Mouse (Mus musculus): ENCODE measurements around the gene Slc24a3.

Gene Slc24a3

DNA sequence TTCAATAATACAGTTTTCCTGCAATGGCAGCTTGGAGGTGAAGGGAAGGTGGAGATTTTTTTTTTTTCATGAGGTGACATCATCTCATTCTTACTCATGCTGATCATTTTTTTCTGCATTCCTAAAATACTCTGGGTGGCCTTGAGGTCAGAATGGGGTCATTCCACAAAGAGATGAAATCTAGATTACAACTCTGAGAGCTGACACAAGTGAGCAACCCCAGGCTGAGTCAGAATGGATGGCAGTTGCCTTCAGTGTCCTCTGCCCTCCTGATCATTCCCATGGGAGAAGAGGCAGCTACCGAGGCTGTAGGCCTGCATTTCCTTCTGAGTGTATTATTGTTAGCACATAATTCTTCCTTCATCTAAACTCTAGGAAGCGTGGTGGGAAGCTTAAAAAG lies 116.2 kb downstream of the Slc24a3 start:
- Histone ChIP-seq H3K36me3 (ENCODE audit: control insufficient read depth, insufficient read depth, low read length, poor library complexity, severe bottlenecking) (no peaks in the 10 kb centered on the region), H3K27me3 (ENCODE audit: control insufficient read depth, insufficient read depth, low read length, poor library complexity, severe bottlenecking) (no peaks in the 10 kb centered on the region)
- no peak for DNase-seq (ENCODE audit: low read depth, low spot score)

DNA sequence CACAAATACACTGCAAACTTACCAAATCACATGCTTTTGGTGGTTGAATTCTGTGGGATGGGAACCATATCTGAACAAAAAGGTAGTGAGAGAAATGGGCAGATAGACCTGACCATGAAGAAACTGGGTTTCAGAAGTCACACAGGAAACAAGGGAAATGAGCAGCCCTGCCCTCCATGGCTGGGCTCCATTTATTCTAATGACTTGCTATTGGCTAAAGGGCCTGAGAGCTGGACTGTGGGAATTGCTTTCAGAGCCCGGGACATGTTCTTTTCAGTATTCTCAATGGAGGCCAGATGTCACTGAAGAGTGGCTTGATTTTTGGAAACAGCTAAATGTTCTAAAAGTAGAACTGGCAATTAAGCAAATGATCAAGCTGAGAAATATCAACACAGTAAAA lies 120.9 kb downstream of the Slc24a3 start:
- H3K27me3 ChIP-seq (ENCODE audit: control insufficient read depth, insufficient read depth, low read length, poor library complexity, severe bottlenecking), result no peaks in the 10 kb centered on the region
- no peaks in the 10 kb centered on the region for H3K36me3 ChIP-seq (ENCODE audit: control insufficient read depth, insufficient read depth, low read length, poor library complexity, severe bottlenecking)
- DNase-seq (ENCODE audit: low read depth, low spot score), result no peak

DNA sequence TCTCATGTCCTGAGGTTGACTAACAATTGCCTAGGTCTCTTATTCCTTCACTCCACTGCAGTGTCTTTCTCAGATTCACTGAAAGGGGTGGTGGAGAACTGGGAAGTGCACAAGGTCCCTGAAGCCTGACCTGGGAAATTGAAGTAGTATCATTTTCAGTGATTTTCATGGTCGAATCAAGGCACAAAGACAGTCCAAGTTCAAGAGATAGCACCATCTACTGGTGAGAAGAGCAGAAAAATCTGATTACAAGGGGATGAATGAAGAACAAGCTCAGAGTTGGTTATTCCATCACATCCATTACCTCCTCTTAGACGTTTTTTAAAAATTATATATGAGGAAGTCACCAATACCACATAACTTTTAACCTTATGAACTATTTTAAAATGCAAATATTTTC lies 123.9 kb downstream of the Slc24a3 start:
- no peak for DNase-seq (ENCODE audit: low read depth, low spot score)
- H3K27me3 ChIP-seq (ENCODE audit: control insufficient read depth, insufficient read depth, low read length, poor library complexity, severe bottlenecking), result no peaks in the 10 kb centered on the region
- H3K36me3 ChIP-seq (ENCODE audit: control insufficient read depth, insufficient read depth, low read length, poor library complexity, severe bottlenecking), result no peaks in the 10 kb centered on the region

DNA sequence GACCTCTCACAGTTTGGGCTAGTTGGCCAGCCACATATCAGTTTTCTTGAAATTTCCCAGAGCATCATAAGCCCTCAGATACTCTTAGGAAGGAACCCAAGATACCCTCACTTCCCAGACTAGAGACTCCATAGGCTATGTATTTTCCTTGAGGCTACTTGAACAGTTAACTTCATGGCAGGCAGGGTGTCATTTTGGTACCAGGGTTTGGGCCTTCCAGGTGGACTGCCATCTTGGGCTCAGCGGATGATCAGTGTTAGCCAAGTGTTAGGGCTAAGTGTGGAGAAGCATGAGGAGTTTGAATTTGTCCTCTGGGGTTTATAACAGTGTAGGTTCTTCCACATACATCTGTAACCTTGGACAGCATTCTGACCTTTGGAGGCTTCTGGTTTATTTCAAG lies 124.6 kb downstream of the Slc24a3 start:
- H3K36me3 ChIP-seq (ENCODE audit: control insufficient read depth, insufficient read depth, low read length, poor library complexity, severe bottlenecking), result no peaks in the 10 kb centered on the region
- no peaks in the 10 kb centered on the region for H3K27me3 ChIP-seq (ENCODE audit: control insufficient read depth, insufficient read depth, low read length, poor library complexity, severe bottlenecking)
- no peak for DNase-seq (ENCODE audit: low read depth, low spot score)

DNA sequence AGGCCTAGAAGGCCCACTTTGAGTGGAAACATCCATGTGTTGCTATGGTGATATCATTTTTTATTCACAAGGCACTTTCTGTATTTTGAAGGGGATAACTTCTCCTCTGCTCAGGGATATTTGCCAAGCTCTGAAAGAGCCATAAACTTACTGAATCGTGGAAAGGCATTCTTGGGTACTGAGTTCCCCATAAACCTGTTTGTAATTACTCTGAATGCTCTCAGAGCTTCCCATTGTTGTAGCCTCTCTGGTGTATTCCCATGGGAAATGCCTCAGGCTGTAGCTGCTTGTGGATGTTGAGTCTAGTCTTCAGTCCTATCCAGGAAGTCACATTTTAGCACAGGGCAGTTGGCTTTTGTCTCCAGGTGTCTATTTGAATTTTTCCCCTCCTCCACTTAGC lies 125.3 kb downstream of the Slc24a3 start:
- Histone ChIP-seq H3K27me3 (ENCODE audit: control insufficient read depth, insufficient read depth, low read length, poor library complexity, severe bottlenecking) (no peaks in the 10 kb centered on the region), H3K36me3 (ENCODE audit: control insufficient read depth, insufficient read depth, low read length, poor library complexity, severe bottlenecking) (no peaks in the 10 kb centered on the region)
- no peak for DNase-seq (ENCODE audit: low read depth, low spot score)

DNA sequence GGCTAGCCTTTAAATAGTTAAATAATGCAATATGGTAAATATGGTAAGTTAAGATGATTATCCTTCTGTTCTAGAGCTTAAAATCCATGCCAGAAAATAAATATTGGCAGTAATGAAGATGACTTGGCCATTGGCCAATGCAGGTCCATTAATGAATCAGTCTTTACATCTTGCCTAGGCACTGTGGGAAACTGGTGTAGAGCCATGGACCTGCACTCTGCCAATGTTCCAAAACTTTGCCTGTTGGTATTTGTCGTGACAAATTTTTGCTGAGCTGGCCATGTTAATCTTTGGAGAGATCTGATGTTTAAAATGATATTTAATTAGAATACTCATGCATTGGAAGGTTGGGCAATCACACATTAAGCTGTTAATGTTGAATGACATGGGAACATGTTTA lies 129.4 kb downstream of the Slc24a3 start:
- Histone ChIP-seq H3K36me3 (ENCODE audit: control insufficient read depth, insufficient read depth, low read length, poor library complexity, severe bottlenecking) (no peaks in the 10 kb centered on the region), H3K27me3 (ENCODE audit: control insufficient read depth, insufficient read depth, low read length, poor library complexity, severe bottlenecking) (no peaks in the 10 kb centered on the region)
- DNase-seq (ENCODE audit: low read depth, low spot score), result no peak

DNA sequence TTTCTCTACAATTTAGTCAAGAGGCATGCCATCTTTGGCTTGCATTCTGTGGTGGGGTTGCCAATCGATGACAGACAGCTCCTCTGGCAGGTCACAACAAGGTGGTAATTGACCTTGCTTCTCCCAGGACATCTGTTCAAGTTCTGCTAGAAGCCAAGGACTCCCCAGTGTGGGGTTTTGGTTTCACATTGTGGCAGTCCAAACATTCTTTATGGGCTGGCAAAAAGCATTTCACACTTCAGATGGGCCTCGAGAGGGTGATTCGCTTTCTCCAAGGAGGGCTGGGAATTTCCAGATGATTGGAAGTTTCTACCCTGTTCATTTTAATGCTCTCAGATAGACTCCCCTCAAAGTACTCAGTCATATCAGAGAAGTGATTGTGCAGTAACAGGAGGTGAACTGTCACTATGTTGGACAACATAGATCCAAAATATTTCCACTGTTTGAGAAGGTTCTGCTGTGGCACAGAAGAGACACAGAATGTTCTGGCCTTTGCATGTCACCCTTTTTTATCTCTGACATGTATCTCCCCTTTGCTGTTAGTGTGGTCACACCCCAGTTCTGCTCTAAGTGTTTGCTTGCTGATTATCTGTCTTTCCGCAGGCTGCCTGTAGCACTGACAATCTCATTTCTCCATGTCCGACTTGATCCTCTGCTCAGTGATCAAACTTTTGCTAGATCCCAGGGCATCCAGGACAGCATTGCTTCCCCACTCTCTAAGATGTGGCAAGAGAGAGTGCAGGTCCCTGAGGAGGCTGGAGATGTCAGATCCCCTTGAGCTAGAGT lies 132.6 kb downstream of the Slc24a3 start:
- no peaks in the 10 kb centered on the region for H3K36me3 ChIP-seq (ENCODE audit: control insufficient read depth, insufficient read depth, low read length, poor library complexity, severe bottlenecking)
- no peaks in the 10 kb centered on the region for H3K27me3 ChIP-seq (ENCODE audit: control insufficient read depth, insufficient read depth, low read length, poor library complexity, severe bottlenecking)
- DNase-seq (ENCODE audit: low read depth, low spot score), result no peak

DNA sequence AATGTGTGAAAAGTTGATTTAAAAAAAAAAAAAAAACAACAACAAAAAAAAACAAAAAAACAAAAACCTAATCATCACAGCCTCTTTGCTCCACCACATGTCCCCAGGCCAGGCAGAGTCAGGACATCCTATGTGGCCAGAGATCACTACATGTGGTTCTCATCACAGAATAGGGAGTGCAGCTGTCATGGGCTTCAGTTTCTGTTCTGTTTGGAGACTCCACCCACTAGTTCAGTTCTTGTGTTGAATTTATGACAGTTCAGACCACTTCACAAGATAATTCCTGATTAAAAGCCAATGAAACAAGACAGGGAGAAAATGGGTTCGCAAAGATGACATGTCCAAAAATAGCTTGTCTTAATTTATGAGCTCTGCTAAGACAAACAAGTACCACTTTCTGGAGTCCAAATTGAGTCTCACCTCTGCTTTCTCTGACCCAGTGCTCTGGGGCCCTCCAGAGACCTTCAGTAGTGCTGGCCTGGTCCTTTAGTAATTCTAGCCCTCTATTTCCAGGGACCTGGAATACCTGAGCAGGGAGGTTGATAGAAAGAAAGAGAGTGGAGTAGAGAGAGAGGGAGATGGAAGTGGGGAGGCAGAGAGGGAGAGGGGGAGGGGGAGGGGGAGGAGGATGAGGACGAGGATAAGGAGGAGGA lies 139.8 kb downstream of the Slc24a3 start:
- Histone ChIP-seq H3K36me3 (ENCODE audit: control insufficient read depth, insufficient read depth, low read length, poor library complexity, severe bottlenecking) (no peaks in the 10 kb centered on the region), H3K27me3 (ENCODE audit: control insufficient read depth, insufficient read depth, low read length, poor library complexity, severe bottlenecking) (peaks cover 4% of the 10 kb centered on the region; the same call in 1 of the 2 replicates)
- DNase-seq (ENCODE audit: low read depth, low spot score), result no peak

DNA sequence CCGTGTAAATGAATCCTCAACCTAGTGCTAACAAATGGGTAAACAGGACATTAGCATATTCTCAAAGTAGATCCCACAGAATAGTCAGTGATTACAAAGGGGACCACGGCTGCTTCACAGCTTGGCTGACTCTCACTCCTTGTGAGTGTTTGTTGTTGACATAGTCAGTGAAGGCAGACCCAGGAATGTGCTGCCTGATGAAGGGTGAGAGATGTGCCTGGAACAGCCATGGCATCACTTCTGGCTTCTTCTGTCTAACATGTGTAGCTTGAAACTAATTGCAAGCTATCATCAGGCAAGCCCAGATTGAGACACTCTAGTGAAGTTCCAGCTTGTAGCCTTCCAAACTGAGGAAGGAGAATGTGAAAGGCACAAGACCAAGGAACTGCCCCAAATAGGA lies 151.4 kb downstream of the Slc24a3 start:
- DNase-seq (ENCODE audit: low read depth, low spot score), result no peak
- Histone ChIP-seq H3K27me3 (ENCODE audit: control insufficient read depth, insufficient read depth, low read length, poor library complexity, severe bottlenecking) (no peaks in the 10 kb centered on the region), H3K36me3 (ENCODE audit: control insufficient read depth, insufficient read depth, low read length, poor library complexity, severe bottlenecking) (no peaks in the 10 kb centered on the region)

DNA sequence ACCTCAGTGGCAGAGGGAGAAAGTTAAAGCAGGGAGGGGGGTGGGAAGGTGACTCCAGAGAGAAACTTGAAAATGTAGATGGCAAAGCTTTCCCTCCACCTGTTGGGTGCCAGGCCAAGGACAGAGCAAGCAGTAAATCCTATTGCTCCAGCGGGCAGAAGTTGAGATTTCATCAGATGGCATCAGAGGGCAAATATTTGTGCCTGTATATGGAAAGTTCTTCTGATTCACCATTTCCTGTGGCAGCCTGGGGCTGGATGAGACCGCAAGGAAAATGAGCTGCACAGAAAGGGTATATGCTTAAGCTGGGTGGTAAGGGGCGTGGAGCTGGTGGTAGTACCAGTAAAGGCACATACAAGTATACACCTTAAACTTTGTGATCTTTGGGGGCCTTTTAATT lies 153.7 kb downstream of the Slc24a3 start:
- no peak for DNase-seq (ENCODE audit: low read depth, low spot score)
- Histone ChIP-seq H3K27me3 (ENCODE audit: control insufficient read depth, insufficient read depth, low read length, poor library complexity, severe bottlenecking) (no peaks in the 10 kb centered on the region), H3K36me3 (ENCODE audit: control insufficient read depth, insufficient read depth, low read length, poor library complexity, severe bottlenecking) (no peaks in the 10 kb centered on the region)

DNA sequence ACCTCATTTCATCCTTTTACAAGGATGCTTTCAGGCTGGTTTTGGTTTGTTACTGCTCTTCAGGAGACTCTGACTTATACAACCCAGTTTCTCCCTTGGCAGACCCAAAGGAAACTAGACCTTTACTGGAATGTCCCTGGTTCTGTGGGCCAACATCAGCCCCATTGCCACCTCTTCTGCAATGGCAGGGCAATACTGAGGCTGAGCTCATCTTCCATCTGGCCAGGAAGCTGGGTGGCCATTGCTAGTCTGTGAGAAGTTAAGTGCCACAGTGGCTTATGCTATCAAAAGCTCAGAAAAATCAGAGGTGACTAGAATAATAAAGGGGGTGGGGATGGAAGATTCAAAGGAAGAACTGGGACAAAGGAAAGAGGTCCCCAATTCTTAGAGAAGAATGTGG lies 154.2 kb downstream of the Slc24a3 start:
- no peaks in the 10 kb centered on the region for H3K36me3 ChIP-seq (ENCODE audit: control insufficient read depth, insufficient read depth, low read length, poor library complexity, severe bottlenecking)
- H3K27me3 ChIP-seq (ENCODE audit: control insufficient read depth, insufficient read depth, low read length, poor library complexity, severe bottlenecking), result no peaks in the 10 kb centered on the region
- no peak for DNase-seq (ENCODE audit: low read depth, low spot score)

DNA sequence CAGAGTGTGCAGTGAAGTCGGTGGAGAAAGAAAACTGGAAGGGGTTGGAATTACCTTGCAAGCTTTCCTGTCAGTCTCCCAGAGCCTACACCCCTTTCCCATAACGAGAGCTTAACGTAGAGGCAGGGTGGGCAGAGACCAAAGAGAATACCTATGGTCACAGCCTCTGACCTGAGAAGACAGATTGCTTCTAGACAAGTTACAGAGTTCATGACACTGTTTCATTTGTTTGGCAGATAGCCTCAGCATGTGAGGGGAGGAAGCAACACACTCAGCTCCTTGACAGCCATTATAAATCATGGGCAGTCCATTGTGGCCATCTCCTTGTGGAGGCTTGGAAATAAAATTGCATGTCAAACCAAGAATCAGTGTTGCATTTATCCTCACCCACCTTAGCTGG lies 156.9 kb downstream of the Slc24a3 start:
- H3K36me3 ChIP-seq (ENCODE audit: control insufficient read depth, insufficient read depth, low read length, poor library complexity, severe bottlenecking), result no peaks in the 10 kb centered on the region
- DNase-seq (ENCODE audit: low read depth, low spot score), result no peak
- no peaks in the 10 kb centered on the region for H3K27me3 ChIP-seq (ENCODE audit: control insufficient read depth, insufficient read depth, low read length, poor library complexity, severe bottlenecking)

DNA sequence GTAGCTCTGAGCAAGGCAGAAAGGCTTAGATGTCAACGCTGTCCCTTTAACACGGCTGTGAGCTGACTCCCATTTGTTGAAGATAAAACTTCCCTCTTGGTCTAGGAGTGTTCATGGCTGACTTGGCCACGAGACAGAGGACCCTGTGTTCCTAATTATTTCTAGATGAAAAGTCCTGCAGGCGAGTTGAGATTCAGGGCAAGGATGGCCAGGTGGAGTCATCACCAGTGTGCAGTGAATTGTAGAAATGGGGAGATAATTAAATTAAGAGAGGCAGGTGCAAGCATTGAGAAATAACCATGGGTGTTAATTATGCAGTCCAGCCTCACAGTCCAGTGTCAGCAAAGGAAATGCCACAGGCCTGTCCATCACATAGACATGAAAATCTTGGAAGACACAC lies 158.3 kb downstream of the Slc24a3 start:
- DNase-seq (ENCODE audit: low read depth, low spot score), result no peak
- Histone ChIP-seq H3K36me3 (ENCODE audit: control insufficient read depth, insufficient read depth, low read length, poor library complexity, severe bottlenecking) (no peaks in the 10 kb centered on the region), H3K27me3 (ENCODE audit: control insufficient read depth, insufficient read depth, low read length, poor library complexity, severe bottlenecking) (no peaks in the 10 kb centered on the region)

DNA sequence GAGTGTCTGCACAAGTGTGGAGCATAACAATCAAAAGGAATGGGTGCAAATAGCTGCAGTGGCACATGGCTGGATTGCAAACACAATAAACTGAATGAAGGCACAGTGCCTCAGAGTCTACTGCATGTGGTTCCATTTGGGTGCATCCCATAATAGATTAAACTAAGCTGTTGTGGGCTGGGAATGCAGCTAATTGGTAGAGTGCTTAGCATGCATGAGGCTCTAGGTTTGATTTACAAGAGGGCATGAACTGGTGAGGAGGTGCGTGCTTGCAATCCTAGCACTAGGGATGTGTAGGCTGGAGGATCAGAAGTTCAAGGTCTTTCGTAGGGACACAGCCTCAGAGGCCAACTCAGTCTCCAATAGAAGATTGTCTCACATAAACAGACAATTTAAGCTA lies 159.0 kb downstream of the Slc24a3 start:
- no peaks in the 10 kb centered on the region for H3K27me3 ChIP-seq (ENCODE audit: control insufficient read depth, insufficient read depth, low read length, poor library complexity, severe bottlenecking)
- DNase-seq (ENCODE audit: low read depth, low spot score), result no peak
- no peaks in the 10 kb centered on the region for H3K36me3 ChIP-seq (ENCODE audit: control insufficient read depth, insufficient read depth, low read length, poor library complexity, severe bottlenecking)

DNA sequence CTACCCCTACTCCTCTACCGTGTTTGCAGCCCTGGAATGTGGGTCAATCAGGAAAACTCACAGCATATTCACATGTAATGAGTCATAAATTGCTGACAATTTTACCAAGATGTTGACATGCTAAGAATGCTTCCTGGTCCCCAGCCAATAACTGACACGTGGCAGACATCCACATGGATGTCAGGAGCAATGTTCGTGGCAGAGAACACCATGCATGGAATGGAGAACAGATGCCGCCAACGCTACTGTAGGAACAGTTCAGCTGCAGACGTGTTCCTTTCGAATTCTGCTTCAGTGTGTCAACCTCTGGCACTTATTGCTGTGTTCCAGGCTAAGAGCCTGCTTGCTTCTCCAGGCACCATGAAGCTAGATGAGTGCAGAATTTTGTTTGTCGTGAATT lies 162.2 kb downstream of the Slc24a3 start:
- DNase-seq (ENCODE audit: low read depth, low spot score), result no peak
- no peaks in the 10 kb centered on the region for H3K36me3 ChIP-seq (ENCODE audit: control insufficient read depth, insufficient read depth, low read length, poor library complexity, severe bottlenecking)
- no peaks in the 10 kb centered on the region for H3K27me3 ChIP-seq (ENCODE audit: control insufficient read depth, insufficient read depth, low read length, poor library complexity, severe bottlenecking)

DNA sequence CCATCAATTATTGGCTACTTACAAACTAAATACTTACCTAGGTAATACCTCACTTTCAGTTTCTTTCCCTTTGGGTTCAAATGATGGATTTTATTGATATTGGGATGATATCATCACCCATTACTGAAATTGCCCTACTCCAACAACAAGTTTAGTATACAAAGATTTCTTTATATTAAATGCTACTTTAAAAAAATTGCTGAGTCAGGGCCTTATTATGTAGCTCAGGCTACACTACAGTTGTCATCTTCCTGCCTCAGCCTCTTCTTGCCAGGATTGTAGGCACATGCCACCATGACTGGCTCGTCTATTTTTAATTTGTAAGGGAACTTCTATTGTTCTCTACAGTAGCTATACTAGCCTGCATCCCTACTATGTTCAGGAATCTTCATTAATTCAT lies 164.0 kb downstream of the Slc24a3 start:
- DNase-seq (ENCODE audit: low read depth, low spot score), result no peak
- no peaks in the 10 kb centered on the region for H3K27me3 ChIP-seq (ENCODE audit: control insufficient read depth, insufficient read depth, low read length, poor library complexity, severe bottlenecking)
- no peaks in the 10 kb centered on the region for H3K36me3 ChIP-seq (ENCODE audit: control insufficient read depth, insufficient read depth, low read length, poor library complexity, severe bottlenecking)

Measured in splenic B cell, adult 2 months (primary cell).